Mouse (Mus musculus) embryonic fibroblast, embryonic 13.5 days (primary cell): Measurements from ENCODE around the gene Tec. TPM values are rescaled to one million over a fixed set of nuclear protein-coding genes. Genes with fewer than 3 reads are reported as not detected.

Source experiments
- H3K27ac ChIP-seq: 2 replicates; pipeline ENCODE4 v1.5.1; 2012; ENCODE audit warnings: low read length, control low read depth, inconsistent platforms; ENCODE audit not compliant: insufficient read depth
- H3K4me1 ChIP-seq: 2 replicates; pipeline ENCODE4 v1.6.1; 2011; ENCODE audit warnings: low read length; ENCODE audit not compliant: control insufficient read depth, insufficient read depth
- H3K4me3 ChIP-seq: 2 replicates; pipeline ENCODE4 v1.5.1; 2011; ENCODE audit warnings: mild to moderate bottlenecking, control low read depth, low read length; ENCODE audit not compliant: insufficient read depth
- CTCF ChIP-seq: IDR thresholded peaks from 2 replicates; pipeline ENCODE4 v1.5.1; 2011; ENCODE audit warnings: mild to moderate bottlenecking, control low read depth, low read length, moderate library complexity, borderline replicate concordance; ENCODE audit not compliant: insufficient read depth
- POLR2A ChIP-seq: IDR thresholded peaks from 2 replicates; pipeline ENCODE4 v1.6.1; 2011; ENCODE audit warnings: low read depth, mild to moderate bottlenecking, control low read depth, low read length, moderate library complexity
- polyA plus RNA-seq: library from polyadenylated mRNA; stranded (reverse); fragments of >200 nt; gene quantifications from 2 replicates; pipeline ENCODE4 v1.2.4, GENCODE M21; 2011; ENCODE audit warnings: low read depth; ENCODE audit not compliant: missing spikeins, insufficient read length

Tec gene
- polyA plus RNA-seq, 1 experiment, result 9.4 TPM

GRCm38 (mm10) chr5:72845928-72846630, 22.2 kb downstream of the Tec start:
- no peak overlapping the region for H3K4me3 ChIP-seq
- TF ChIP-seq CTCF (no peak), POLR2A (no peak)
- peaks cover 27% of the 10 kb centered on the region for H3K4me1 ChIP-seq
- H3K27ac ChIP-seq, result no peak overlapping the region

GRCm38 (mm10) chr5:72844776-72845495, 23.3 kb downstream of the Tec start:
- peaks cover 27% of the 10 kb centered on the region for H3K4me1 ChIP-seq
- H3K27ac ChIP-seq, result peak overlapping the region; percentile 93
- TF ChIP-seq POLR2A, result no peak
- no peak for TF ChIP-seq CTCF
- no peak overlapping the region for H3K4me3 ChIP-seq

- no peak overlapping the region for H3K4me3 ChIP-seq
- peaks cover 27% of the 10 kb centered on the region for H3K4me1 ChIP-seq
- TF ChIP-seq POLR2A (no peak), CTCF (no peak)
- peak overlapping the region; percentile 93 for H3K27ac ChIP-seq
Measured at GRCm38 (mm10) chr5:72844294-72844693, 24.0 kb downstream of the Tec start.

- no peak overlapping the region for H3K4me3 ChIP-seq
- no peak for TF ChIP-seq POLR2A
- TF ChIP-seq CTCF, result no peak
Measured at GRCm38 (mm10) chr5:72839655-72840054, 28.6 kb downstream of the Tec start.

GRCm38 (mm10) chr5:72838976-72839375, 29.3 kb downstream of the Tec start:
- Histone ChIP-seq H3K4me1 (peaks cover 11% of the 10 kb centered on the region), H3K4me3 (no peak overlapping the region), H3K27ac (no peak overlapping the region)
- TF ChIP-seq CTCF (no peak), POLR2A (no peak)

More at GRCm38 (mm10) chr5:72839655-72840054, 28.6 kb downstream of the Tec start:
- Histone ChIP-seq H3K27ac (no peak overlapping the region), H3K4me1 (peaks cover 13% of the 10 kb centered on the region)

GRCm38 (mm10) chr5:72835656-72836055, 32.6 kb downstream of the Tec start:
- TF ChIP-seq POLR2A, result no peak
- no peak for TF ChIP-seq CTCF
- no peak overlapping the region for H3K27ac ChIP-seq
- no peaks in the 10 kb centered on the region for H3K4me1 ChIP-seq
- H3K4me3 ChIP-seq, result no peak overlapping the region

- H3K4me1 ChIP-seq, result no peaks in the 10 kb centered on the region
- no peak overlapping the region for H3K4me3 ChIP-seq
- no peak for TF ChIP-seq POLR2A
- no peak for TF ChIP-seq CTCF
- no peak overlapping the region for H3K27ac ChIP-seq
Measured at GRCm38 (mm10) chr5:72832904-72833765, 35.1 kb downstream of the Tec start.

- H3K27ac ChIP-seq, result no peak overlapping the region
- no peak overlapping the region for H3K4me3 ChIP-seq
- H3K4me1 ChIP-seq, result no peaks in the 10 kb centered on the region
- TF ChIP-seq CTCF, result no peak
- no peak for TF ChIP-seq POLR2A
Measured at GRCm38 (mm10) chr5:72832191-72832590, 36.1 kb downstream of the Tec start.

GRCm38 (mm10) chr5:72830988-72831610, 37.2 kb downstream of the Tec start:
- TF ChIP-seq POLR2A (no peak), CTCF (no peak)
- no peak overlapping the region for H3K27ac ChIP-seq
- no peaks in the 10 kb centered on the region for H3K4me1 ChIP-seq
- no peak overlapping the region for H3K4me3 ChIP-seq
